Mouse (Mus musculus): Measurements from ENCODE around the gene Gper1. TPM values are rescaled to one million over a fixed set of nuclear protein-coding genes. Genes with fewer than 3 reads are reported as not detected.

The Gper1 gene
- total and polyA plus RNA-seq, 2 experiments from 2014 or later: 6.8 to 9.1 TPM

DNA sequence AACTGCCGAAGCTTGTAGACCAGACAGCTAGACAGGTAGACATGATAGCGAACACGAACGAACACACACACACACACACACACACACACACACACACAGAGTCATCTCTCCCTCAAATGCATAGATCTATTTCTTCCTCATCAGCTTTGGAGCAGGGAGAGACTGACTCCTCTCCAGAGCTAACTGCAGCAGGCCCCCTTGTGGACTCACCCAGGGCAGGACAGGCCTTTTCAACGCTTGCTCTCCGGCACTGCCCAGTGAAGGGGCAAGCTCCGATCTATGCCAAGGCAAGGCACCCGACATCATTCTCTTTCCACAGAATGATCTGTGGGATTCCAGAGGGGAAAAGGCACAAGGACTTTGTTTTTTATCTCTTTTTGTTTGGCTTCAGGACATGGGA, 22.3 kb downstream of the Gper1 start:
- Histone ChIP-seq H3K4me2 (ENCODE audit: low read depth) (no peak overlapping the region), H3K27ac (ENCODE audit: low read depth, low read length) (no peak overlapping the region), H3K4me1 (ENCODE audit: insufficient read depth) (no peaks in the 10 kb centered on the region), H3K27me3 (ENCODE audit: insufficient read depth, low read length) (no peaks in the 10 kb centered on the region), H3K9ac (no peak overlapping the region), H3K9me3 (ENCODE audit: low read length) (no peaks in the 10 kb centered on the region), H3K36me3 (ENCODE audit: insufficient read depth) (peaks cover 2% of the 10 kb centered on the region; the same call in 1 of the 2 replicates), H3K4me3 (ENCODE audit: low read depth, low read length) (no peak overlapping the region)
- WGBS: 79% methylated on average over 8 of the region's 8 CpGs
- no peak for DNase-seq
- ATAC-seq: no peak
- peak; percentile 49 for TF ChIP-seq CTCF (IDR thresholded peaks at IDR 0.05; ENCODE audit: low read depth)

DNA sequence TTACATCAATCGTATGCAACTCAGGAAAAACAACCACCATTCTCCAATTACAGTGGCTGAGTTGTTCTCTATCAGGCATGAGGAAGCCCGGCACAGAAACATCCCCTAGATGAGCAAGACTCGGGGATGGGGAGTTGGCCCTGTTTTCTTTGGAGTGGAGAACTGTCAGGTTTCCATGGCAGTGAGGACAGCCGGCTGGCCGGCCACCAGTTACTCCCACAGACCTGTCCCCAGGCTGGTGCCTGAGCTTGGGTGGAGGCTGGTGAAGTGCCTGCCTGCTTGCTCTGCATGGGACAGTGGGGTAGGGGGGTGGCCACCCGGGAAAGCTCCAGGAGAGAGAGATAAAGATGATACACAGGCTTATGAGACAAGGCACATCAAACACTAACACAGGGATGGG, 25.1 kb downstream of the Gper1 start:
- no peak overlapping the region for H3K27ac ChIP-seq (ENCODE audit: low read depth, low read length)
- ATAC-seq (no peak), DNase-seq (no peak)

DNA sequence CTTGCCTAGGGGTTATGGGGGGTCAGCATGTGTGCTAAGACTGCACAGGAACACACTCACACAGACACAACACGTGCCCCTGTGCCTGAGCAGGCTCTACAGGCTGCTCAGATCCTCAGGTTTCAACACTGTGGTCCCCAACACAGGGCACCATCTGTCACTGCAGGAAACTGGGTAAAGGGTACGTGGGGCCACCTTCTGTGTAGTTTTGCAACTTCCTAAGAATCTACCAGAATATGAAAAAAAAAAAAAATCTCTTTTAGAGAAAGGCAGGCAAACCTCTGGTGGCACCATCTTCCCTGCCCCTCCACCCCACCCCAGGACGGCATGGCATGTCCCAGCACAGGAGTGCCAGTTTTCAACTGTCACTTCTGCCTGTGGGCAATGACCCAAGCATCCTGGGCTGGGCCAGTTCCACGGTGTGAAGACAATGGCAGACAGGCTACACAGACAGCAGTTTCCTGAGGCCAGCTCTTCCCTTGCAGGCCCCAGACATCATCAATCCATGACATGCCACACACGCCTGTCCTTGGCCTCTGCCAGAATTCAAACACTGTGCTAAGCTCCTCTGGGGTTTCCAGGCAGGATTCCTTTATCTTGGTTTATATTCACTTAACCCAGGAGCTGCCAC, 26.3 kb downstream of the Gper1 start:
- no peak overlapping the region for H3K27ac ChIP-seq (ENCODE audit: low read depth, low read length)
- H3K36me3 ChIP-seq (ENCODE audit: insufficient read depth): peaks cover 2% of the 10 kb centered on the region
- no peak overlapping the region for H3K4me3 ChIP-seq (ENCODE audit: low read depth, low read length)
- H3K4me2 ChIP-seq (ENCODE audit: low read depth): no peak overlapping the region
- no peaks in the 10 kb centered on the region for H3K9me3 ChIP-seq (ENCODE audit: low read length)
- H3K9ac ChIP-seq: no peak overlapping the region
- ATAC-seq (no peak), DNase-seq (no peak)
- 48% methylated on average over 5 of the region's 5 CpGs for WGBS
- H3K4me1 ChIP-seq (ENCODE audit: insufficient read depth): no peaks in the 10 kb centered on the region
- H3K27me3 ChIP-seq (ENCODE audit: insufficient read depth, low read length): no peaks in the 10 kb centered on the region
- no peak for TF ChIP-seq CTCF (IDR thresholded peaks at IDR 0.05; ENCODE audit: low read depth)

More for the DNA sequence above, 25.1 kb downstream of the Gper1 start:
- 70% methylated on average over 6 of the region's 6 CpGs for WGBS
- no peak overlapping the region for H3K4me2 ChIP-seq (ENCODE audit: low read depth)
- no peak overlapping the region for H3K9ac ChIP-seq
- TF ChIP-seq CTCF (IDR thresholded peaks at IDR 0.05; ENCODE audit: low read depth): no peak
- no peaks in the 10 kb centered on the region for H3K27me3 ChIP-seq (ENCODE audit: insufficient read depth, low read length)
- H3K4me3 ChIP-seq (ENCODE audit: low read depth, low read length): no peak overlapping the region
- no peaks in the 10 kb centered on the region for H3K9me3 ChIP-seq (ENCODE audit: low read length)
- no peaks in the 10 kb centered on the region for H3K4me1 ChIP-seq (ENCODE audit: insufficient read depth)
- peaks cover 2% of the 10 kb centered on the region for H3K36me3 ChIP-seq (ENCODE audit: insufficient read depth)

- 52% methylated on average over 4 of the region's 4 CpGs for WGBS
- no peak overlapping the region for H3K4me2 ChIP-seq (ENCODE audit: low read depth)
- no peaks in the 10 kb centered on the region for H3K27me3 ChIP-seq (ENCODE audit: insufficient read depth, low read length)
- no peak overlapping the region; the same call in 1 of the 2 replicates for H3K9ac ChIP-seq
- ATAC-seq (no peak), DNase-seq (no peak)
- H3K4me3 ChIP-seq (ENCODE audit: low read depth, low read length): no peak overlapping the region
- H3K9me3 ChIP-seq (ENCODE audit: low read length): no peaks in the 10 kb centered on the region
- peaks cover 3% of the 10 kb centered on the region for H3K36me3 ChIP-seq (ENCODE audit: insufficient read depth)
- no peak overlapping the region for H3K27ac ChIP-seq (ENCODE audit: low read depth, low read length)
- TF ChIP-seq CTCF (IDR thresholded peaks at IDR 0.05; ENCODE audit: low read depth): no peak
- no peaks in the 10 kb centered on the region for H3K4me1 ChIP-seq (ENCODE audit: insufficient read depth)
These were observed 27.0 kb downstream of the Gper1 start for GRCm38 (mm10) chr5:139449926-139450325.

- Histone ChIP-seq H3K9ac (no peak overlapping the region), H3K4me3 (ENCODE audit: low read depth, low read length) (no peak overlapping the region), H3K36me3 (ENCODE audit: insufficient read depth) (peaks cover 7% of the 10 kb centered on the region), H3K9me3 (ENCODE audit: low read length) (no peaks in the 10 kb centered on the region), H3K4me2 (ENCODE audit: low read depth) (no peak overlapping the region), H3K4me1 (ENCODE audit: insufficient read depth) (no peaks in the 10 kb centered on the region), H3K27me3 (ENCODE audit: insufficient read depth, low read length) (no peaks in the 10 kb centered on the region), H3K27ac (ENCODE audit: low read depth, low read length) (no peak overlapping the region)
- DNase-seq (no peak), ATAC-seq (no peak)
- WGBS: 87% methylated on average over 10 of the region's 10 CpGs
- no peak for TF ChIP-seq CTCF (IDR thresholded peaks at IDR 0.05; ENCODE audit: low read depth)
These were observed 30.1 kb downstream of the Gper1 start for GRCm38 (mm10) chr5:139453031-139453430.

DNA sequence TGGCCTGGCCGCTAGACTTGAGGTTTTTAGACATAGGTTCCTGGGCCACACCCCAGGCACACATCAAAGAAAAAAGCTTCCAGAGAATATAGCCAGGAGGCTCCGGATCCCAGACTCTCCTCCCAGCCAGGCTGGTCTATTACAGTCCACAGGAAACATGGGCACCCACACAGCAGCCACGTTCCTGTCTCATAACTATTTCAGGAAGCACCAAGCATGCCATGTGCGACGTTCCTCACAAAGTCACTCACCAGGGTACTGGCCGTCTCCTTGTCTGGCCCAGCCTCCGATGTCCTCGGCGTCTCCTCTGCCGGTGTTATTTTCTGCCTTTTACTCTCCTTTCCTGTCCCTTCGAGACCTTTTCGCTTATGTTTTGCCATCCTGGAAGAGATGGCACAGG, 32.2 kb downstream of the Gper1 start:
- no peak for TF ChIP-seq CTCF (IDR thresholded peaks at IDR 0.05; ENCODE audit: low read depth)
- ATAC-seq (no peak), DNase-seq (no peak)
- Histone ChIP-seq H3K27ac (ENCODE audit: low read depth, low read length) (no peak overlapping the region), H3K36me3 (ENCODE audit: insufficient read depth) (peaks cover 5% of the 10 kb centered on the region), H3K9ac (no peak overlapping the region), H3K9me3 (ENCODE audit: low read length) (no peaks in the 10 kb centered on the region), H3K4me3 (ENCODE audit: low read depth, low read length) (no peak overlapping the region), H3K4me1 (ENCODE audit: insufficient read depth) (peaks cover 7% of the 10 kb centered on the region; the same call in 1 of the 2 replicates), H3K4me2 (ENCODE audit: low read depth) (no peak overlapping the region), H3K27me3 (ENCODE audit: insufficient read depth, low read length) (no peaks in the 10 kb centered on the region)
- 93% methylated on average over 12 of the region's 12 CpGs for WGBS

- no peaks in the 10 kb centered on the region for H3K27me3 ChIP-seq (ENCODE audit: insufficient read depth, low read length)
- H3K9ac ChIP-seq: no peak overlapping the region
- ATAC-seq (no peak), DNase-seq (no peak)
- H3K36me3 ChIP-seq (ENCODE audit: insufficient read depth): peaks cover 5% of the 10 kb centered on the region
- H3K4me2 ChIP-seq (ENCODE audit: low read depth): no peak overlapping the region
- no peak overlapping the region for H3K4me3 ChIP-seq (ENCODE audit: low read depth, low read length)
- no peak for TF ChIP-seq CTCF (IDR thresholded peaks at IDR 0.05; ENCODE audit: low read depth)
- no peaks in the 10 kb centered on the region for H3K9me3 ChIP-seq (ENCODE audit: low read length)
- H3K4me1 ChIP-seq (ENCODE audit: insufficient read depth): peaks cover 7% of the 10 kb centered on the region; the same call in 1 of the 2 replicates
- 89% methylated on average over 8 of the region's 8 CpGs for WGBS
- no peak overlapping the region for H3K27ac ChIP-seq (ENCODE audit: low read depth, low read length)
These were observed 34.3 kb downstream of the Gper1 start for GRCm38 (mm10) chr5:139457241-139457640.

Data from forebrain, postnatal 0 days (tissue).